Mouse (Mus musculus): Measurements from ENCODE around the gene Tpcn1. TPM values are rescaled to one million over a fixed set of nuclear protein-coding genes. Genes with fewer than 3 reads are reported as not detected.

The Tpcn1 gene
- polyA plus RNA-seq, 1 experiment from 2014 or later: 11.2 TPM

DNA sequence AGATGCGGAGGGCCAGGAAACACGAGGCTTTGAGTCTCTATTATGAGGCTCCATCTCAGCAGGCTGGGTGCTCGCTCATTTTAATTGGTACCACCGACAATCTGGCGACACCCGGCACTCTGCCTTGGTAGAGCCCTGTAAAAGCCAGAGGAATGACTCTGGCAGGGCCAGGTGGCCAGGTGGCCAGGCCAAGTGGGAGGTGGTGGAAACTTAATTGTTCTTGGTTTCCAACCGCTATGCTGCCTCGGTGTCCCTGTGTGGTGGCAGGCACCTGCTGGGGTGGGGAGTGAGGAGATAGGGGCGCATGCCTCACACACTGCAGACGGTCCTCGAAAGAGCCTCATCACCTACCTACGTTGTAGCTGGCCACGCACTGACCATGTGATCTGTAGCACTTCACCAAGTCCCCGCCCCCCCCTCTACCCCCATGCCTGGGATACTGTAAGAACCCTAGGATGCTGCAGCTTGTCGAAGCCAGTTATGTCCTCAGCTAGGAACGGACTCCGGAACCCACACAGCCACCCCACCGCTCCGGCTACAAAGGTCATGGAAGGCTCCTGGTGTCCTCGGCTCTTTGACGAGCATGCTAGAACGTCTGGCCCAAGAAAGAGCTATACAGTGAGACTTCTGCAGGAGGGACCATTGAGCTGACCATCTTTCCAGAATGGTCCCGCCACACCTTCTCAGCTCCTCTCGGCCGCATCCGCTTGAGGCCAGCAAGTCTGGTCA, 8.4 kb downstream of the Tpcn1 start:
- no peak overlapping the region for H3K9ac ChIP-seq (replicated peaks; ENCODE audit: low read length)
- H3K4me2 ChIP-seq (ENCODE audit: low read depth, low read length): no peak overlapping the region
- no peaks in the 10 kb centered on the region for H3K27me3 ChIP-seq (ENCODE audit: control insufficient read depth, insufficient read depth, low read length)
- DNase-seq (ENCODE audit: low spot score) (no peak), ATAC-seq (replicated peaks; ENCODE audit: insufficient number of reproducible peaks, low FRiP score, low TSS enrichment, low read depth) (no peak)
- H3K27ac ChIP-seq (replicated peaks; ENCODE audit: low read depth, low read length): no peak overlapping the region; the same call in 1 of the 2 replicates
- no peaks in the 10 kb centered on the region for H3K9me3 ChIP-seq (replicated peaks; ENCODE audit: control insufficient read depth, low read length)
- H3K4me3 ChIP-seq (ENCODE audit: low read depth, low read length): no peak overlapping the region
- H3K36me3 ChIP-seq (replicated peaks; ENCODE audit: control insufficient read depth, insufficient read depth, low read depth, low read length): no peaks in the 10 kb centered on the region
- WGBS: 88% methylated on average over 26 of the region's 26 CpGs
- peaks cover 12% of the 10 kb centered on the region for H3K4me1 ChIP-seq (ENCODE audit: control insufficient read depth, insufficient read depth, low read length)

DNA sequence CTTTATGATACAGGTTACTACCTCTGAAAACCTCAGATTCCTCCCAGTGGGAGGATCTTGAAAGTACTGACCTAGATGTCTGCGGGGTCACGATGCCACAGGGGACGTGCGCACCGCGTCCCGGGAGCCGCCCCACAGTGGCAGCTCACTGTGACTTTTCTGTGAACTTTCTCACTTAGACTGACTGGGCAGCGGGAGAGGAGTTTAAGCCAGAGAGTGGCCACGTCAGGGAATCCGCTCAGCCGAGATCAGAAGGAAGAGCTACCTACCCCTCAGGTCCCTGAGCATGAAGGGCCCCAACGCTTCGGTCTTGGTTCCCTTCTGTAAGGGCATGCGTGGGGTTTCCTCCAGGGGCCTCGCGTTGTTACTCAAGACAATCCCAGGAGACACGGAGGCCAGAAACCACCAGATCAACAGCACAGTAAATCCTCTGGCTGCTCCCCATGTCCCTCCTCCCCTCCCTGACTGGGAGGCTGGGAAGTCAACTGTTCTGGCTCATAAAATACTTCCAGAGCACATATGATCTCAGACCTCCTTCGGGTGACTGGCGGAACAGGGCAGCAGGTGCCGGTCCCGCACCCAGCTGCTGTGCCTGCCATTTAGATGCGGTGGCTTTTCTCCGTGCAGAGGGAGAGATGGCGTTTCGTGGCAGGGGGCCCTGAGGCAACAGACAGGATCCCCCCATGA, 9.1 kb downstream of the Tpcn1 start:
- H3K36me3 ChIP-seq (replicated peaks; ENCODE audit: control insufficient read depth, insufficient read depth, low read depth, low read length): no peaks in the 10 kb centered on the region
- no peak overlapping the region; the same call in 1 of the 2 replicates for H3K4me2 ChIP-seq (ENCODE audit: low read depth, low read length)
- 48% methylated on average over 26 of the region's 26 CpGs for WGBS
- H3K4me1 ChIP-seq (ENCODE audit: control insufficient read depth, insufficient read depth, low read length): peaks cover 12% of the 10 kb centered on the region
- DNase-seq (ENCODE audit: low spot score) (peak; percentile 30), ATAC-seq (replicated peaks; ENCODE audit: insufficient number of reproducible peaks, low FRiP score, low TSS enrichment, low read depth) (no peak)
- no peaks in the 10 kb centered on the region for H3K9me3 ChIP-seq (replicated peaks; ENCODE audit: control insufficient read depth, low read length)
- no peak overlapping the region for H3K4me3 ChIP-seq (ENCODE audit: low read depth, low read length)
- H3K9ac ChIP-seq (replicated peaks; ENCODE audit: low read length): no peak overlapping the region
- H3K27ac ChIP-seq (replicated peaks; ENCODE audit: low read depth, low read length): peak overlapping the region; percentile 62
- no peaks in the 10 kb centered on the region for H3K27me3 ChIP-seq (ENCODE audit: control insufficient read depth, insufficient read depth, low read length)

DNA sequence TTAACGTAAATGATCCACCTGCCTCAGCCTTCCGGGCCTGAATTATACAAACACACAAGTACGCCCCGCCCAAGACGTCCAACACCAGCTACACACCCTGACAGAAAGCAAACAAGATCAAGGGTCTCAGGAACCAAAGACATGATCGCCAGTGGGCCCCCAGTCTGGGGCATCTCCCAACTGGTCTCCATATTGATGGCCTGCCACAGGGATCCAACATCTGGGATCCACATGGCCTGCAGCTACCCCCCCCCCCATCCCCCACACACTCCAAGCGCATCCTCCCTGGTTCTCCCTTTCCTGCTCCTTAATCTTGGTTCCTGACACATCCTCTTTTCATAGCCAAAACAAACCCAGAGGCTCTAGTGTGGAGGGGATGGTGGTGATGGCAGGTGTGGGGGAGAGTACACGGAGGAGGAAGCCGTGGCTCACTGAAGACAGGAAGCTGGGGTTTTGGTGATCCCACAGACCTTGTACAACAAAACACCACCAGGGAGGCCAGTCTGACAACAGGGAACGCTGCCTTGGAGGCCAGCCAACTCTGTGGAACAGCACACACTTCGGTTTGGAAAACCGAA, 9.9 kb downstream of the Tpcn1 start:
- 33% methylated on average over 12 of the region's 12 CpGs for WGBS
- H3K9me3 ChIP-seq (replicated peaks; ENCODE audit: control insufficient read depth, low read length): no peaks in the 10 kb centered on the region
- no peaks in the 10 kb centered on the region for H3K36me3 ChIP-seq (replicated peaks; ENCODE audit: control insufficient read depth, insufficient read depth, low read depth, low read length)
- ATAC-seq (replicated peaks; ENCODE audit: insufficient number of reproducible peaks, low FRiP score, low TSS enrichment, low read depth): no peak
- peak overlapping the region; percentile 62; the same call in 1 of the 2 replicates for H3K27ac ChIP-seq (replicated peaks; ENCODE audit: low read depth, low read length)
- no peak overlapping the region; the same call in 1 of the 2 replicates for H3K4me2 ChIP-seq (ENCODE audit: low read depth, low read length)
- H3K9ac ChIP-seq (replicated peaks; ENCODE audit: low read length): no peak overlapping the region
- H3K4me1 ChIP-seq (ENCODE audit: control insufficient read depth, insufficient read depth, low read length): peaks cover 12% of the 10 kb centered on the region
- DNase-seq (ENCODE audit: low spot score): peak; percentile 49
- H3K27me3 ChIP-seq (ENCODE audit: control insufficient read depth, insufficient read depth, low read length): no peaks in the 10 kb centered on the region
- no peak overlapping the region for H3K4me3 ChIP-seq (ENCODE audit: low read depth, low read length)

DNA sequence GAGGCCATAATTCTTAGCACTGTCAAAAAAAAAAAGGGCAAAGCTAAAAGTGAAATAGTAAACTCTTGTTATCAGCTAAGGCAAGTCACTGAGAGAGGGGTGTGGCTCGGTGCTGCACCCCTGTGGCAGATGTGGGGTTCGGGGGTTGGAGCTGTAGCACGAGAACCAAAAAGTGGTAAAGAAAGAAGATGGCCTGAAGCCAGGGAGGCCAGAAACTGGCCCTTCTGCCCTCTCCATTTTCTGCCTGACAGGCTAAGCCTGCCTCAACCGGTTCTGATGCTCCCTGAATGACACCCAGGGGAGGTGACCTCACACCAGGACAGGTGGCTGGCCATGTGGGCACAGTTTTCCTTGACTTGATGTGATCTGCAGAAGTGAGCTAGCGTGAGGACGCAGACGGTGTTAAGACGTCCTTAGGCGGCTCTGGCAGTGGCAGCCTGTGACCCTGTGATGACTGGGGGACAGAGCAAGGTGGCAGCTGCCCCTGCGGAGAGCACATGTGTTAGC, 10.5 kb downstream of the Tpcn1 start:
- no peaks in the 10 kb centered on the region for H3K9me3 ChIP-seq (replicated peaks; ENCODE audit: control insufficient read depth, low read length)
- no peak overlapping the region for H3K9ac ChIP-seq (replicated peaks; ENCODE audit: low read length)
- ATAC-seq (replicated peaks; ENCODE audit: insufficient number of reproducible peaks, low FRiP score, low TSS enrichment, low read depth) (no peak), DNase-seq (ENCODE audit: low spot score) (no peak)
- peaks cover 12% of the 10 kb centered on the region for H3K4me1 ChIP-seq (ENCODE audit: control insufficient read depth, insufficient read depth, low read length)
- no peaks in the 10 kb centered on the region for H3K36me3 ChIP-seq (replicated peaks; ENCODE audit: control insufficient read depth, insufficient read depth, low read depth, low read length)
- no peak overlapping the region for H3K4me2 ChIP-seq (ENCODE audit: low read depth, low read length)
- 45% methylated on average over 10 of the region's 10 CpGs for WGBS
- H3K4me3 ChIP-seq (ENCODE audit: low read depth, low read length): no peak overlapping the region
- no peak overlapping the region for H3K27ac ChIP-seq (replicated peaks; ENCODE audit: low read depth, low read length)
- H3K27me3 ChIP-seq (ENCODE audit: control insufficient read depth, insufficient read depth, low read length): no peaks in the 10 kb centered on the region

DNA sequence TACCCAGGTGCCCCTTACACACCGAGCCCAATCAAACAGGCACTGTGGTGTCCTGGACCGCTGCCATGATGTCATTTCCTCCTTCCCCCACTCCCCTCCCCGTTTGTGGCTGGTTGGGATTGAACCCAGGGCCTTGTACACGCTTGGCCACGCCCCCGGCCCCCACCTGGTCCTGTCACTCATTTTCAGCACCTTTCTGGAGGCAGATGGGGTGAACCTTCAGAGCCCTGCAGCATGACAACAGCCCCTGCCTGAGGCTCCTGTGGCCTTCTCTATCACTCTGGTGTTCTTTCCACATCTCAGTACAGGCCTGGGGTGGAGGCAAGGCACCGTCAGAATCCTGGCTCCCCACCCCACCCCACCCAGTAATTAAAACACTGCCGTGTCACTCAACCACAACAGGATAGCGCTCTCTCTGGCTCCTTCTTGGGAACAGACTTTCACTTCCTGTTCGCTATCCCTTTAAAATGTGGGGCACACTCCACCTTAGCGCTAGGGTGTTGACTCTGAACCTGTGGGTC, 11.6 kb downstream of the Tpcn1 start:
- Histone ChIP-seq H3K4me2 (ENCODE audit: low read depth, low read length) (no peak overlapping the region), H3K27me3 (ENCODE audit: control insufficient read depth, insufficient read depth, low read length) (no peaks in the 10 kb centered on the region), H3K27ac (replicated peaks; ENCODE audit: low read depth, low read length) (no peak overlapping the region), H3K4me1 (ENCODE audit: control insufficient read depth, insufficient read depth, low read length) (peaks cover 12% of the 10 kb centered on the region), H3K36me3 (replicated peaks; ENCODE audit: control insufficient read depth, insufficient read depth, low read depth, low read length) (no peaks in the 10 kb centered on the region), H3K9me3 (replicated peaks; ENCODE audit: control insufficient read depth, low read length) (no peaks in the 10 kb centered on the region), H3K4me3 (ENCODE audit: low read depth, low read length) (no peak overlapping the region), H3K9ac (replicated peaks; ENCODE audit: low read length) (no peak overlapping the region)
- WGBS: 78% methylated on average over 11 of the region's 11 CpGs
- ATAC-seq (replicated peaks; ENCODE audit: insufficient number of reproducible peaks, low FRiP score, low TSS enrichment, low read depth): no peak
- no peak for DNase-seq (ENCODE audit: low spot score)

DNA sequence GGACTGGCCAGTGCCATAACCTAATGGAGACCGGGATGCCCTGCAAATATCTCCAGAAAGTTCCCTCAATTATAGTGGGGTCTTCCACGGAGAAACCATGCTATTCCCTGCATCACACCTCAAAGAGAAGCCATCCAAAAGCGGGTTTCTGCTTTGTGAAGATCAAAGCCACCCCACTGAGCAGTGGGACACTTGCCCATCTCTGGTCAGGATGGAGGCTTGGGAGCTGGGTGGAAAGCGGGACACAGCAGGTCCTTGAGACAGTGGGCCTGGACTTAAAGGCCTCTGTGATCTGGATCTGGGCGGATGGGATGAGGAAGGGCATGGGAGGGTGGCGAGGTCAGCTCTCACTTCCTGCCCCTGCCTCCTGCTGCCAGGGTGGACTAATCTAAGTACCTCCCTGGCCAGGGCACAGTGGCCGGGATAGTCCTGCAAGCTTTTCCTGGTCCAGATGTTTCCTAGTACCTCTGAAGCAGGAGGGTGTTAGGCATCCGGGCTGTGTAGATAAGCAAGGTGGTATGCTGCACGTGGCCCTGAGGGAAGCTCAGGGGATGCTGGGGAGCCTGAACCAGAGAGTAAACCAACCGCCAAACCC, 13.9 kb downstream of the Tpcn1 start:
- H3K4me1 ChIP-seq (ENCODE audit: control insufficient read depth, insufficient read depth, low read length): peaks cover 6% of the 10 kb centered on the region
- H3K27ac ChIP-seq (replicated peaks; ENCODE audit: low read depth, low read length): no peak overlapping the region
- H3K4me3 ChIP-seq (ENCODE audit: low read depth, low read length): no peak overlapping the region
- H3K4me2 ChIP-seq (ENCODE audit: low read depth, low read length): no peak overlapping the region
- DNase-seq (ENCODE audit: low spot score): no peak
- no peaks in the 10 kb centered on the region for H3K27me3 ChIP-seq (ENCODE audit: control insufficient read depth, insufficient read depth, low read length)
- H3K9ac ChIP-seq (replicated peaks; ENCODE audit: low read length): no peak overlapping the region
- H3K36me3 ChIP-seq (replicated peaks; ENCODE audit: control insufficient read depth, insufficient read depth, low read depth, low read length): no peaks in the 10 kb centered on the region
- H3K9me3 ChIP-seq (replicated peaks; ENCODE audit: control insufficient read depth, low read length): no peaks in the 10 kb centered on the region
- no peak for ATAC-seq (replicated peaks; ENCODE audit: insufficient number of reproducible peaks, low FRiP score, low TSS enrichment, low read depth)
- 77% methylated on average over 10 of the region's 10 CpGs for WGBS

DNA sequence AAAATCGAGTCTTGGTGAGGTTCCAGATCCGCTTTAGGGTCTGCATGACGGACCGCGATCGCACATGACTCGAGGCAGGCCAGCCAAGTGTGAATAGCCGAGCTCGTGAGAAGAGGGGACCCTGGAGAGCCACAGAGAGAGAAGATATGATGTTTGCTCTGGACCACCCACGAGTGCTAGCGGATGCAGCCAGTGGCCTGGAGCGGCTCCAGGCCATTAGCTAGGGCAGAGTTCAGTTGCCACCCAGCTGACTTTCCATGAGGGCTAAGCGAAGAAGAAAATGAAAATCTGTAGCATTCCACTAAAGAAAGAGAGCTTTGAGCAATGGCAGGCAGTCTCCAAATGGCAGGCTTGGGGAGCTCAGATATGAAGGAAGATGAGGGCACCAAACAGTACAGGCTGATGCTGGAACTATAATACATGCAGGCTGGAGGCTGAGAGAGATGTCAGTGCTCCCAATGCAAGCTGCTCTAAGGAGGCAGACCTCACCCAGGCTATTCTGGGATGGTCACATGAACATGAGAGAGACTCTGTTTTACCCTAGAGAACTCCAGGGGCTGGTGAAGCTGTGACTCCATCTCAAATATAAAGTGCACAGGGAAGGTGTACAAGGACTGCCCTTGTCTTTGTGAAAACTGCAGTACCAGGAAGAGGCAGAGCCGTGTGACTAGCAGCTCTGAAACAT, 17.3 kb downstream of the Tpcn1 start:
- Histone ChIP-seq H3K4me3 (ENCODE audit: low read depth, low read length) (no peak overlapping the region), H3K27me3 (ENCODE audit: control insufficient read depth, insufficient read depth, low read length) (no peaks in the 10 kb centered on the region; the same call in 1 of the 2 replicates), H3K4me1 (ENCODE audit: control insufficient read depth, insufficient read depth, low read length) (peaks cover 22% of the 10 kb centered on the region), H3K9me3 (replicated peaks; ENCODE audit: control insufficient read depth, low read length) (no peaks in the 10 kb centered on the region), H3K9ac (replicated peaks; ENCODE audit: low read length) (no peak overlapping the region), H3K36me3 (replicated peaks; ENCODE audit: control insufficient read depth, insufficient read depth, low read depth, low read length) (no peaks in the 10 kb centered on the region), H3K27ac (replicated peaks; ENCODE audit: low read depth, low read length) (no peak overlapping the region; the same call in 1 of the 2 replicates), H3K4me2 (ENCODE audit: low read depth, low read length) (no peak overlapping the region)
- DNase-seq (ENCODE audit: low spot score) (no peak), ATAC-seq (replicated peaks; ENCODE audit: insufficient number of reproducible peaks, low FRiP score, low TSS enrichment, low read depth) (no peak)
- 50% methylated on average over 14 of the region's 14 CpGs for WGBS
